Mouse (Mus musculus) limb, embryonic 13.5 days (tissue): ENCODE results near the gene Kcnj9. TPM values are rescaled to one million over a fixed set of nuclear protein-coding genes. Genes with fewer than 3 reads are reported as not detected.
A peak's percentile ranks its signal among the peaks of the same experiment; 100 is the strongest.

ENCODE experiments used
- ATAC-seq: fragments of 200-750 bp; cut with Nextera tagmentation; 2 replicates; pipeline ENCODE4 v1.8.0; 2017; ENCODE audit warnings: low read depth, moderate number of reproducible peaks, moderate TSS enrichment; ENCODE audit not compliant: low FRiP score
- H3K27ac ChIP-seq: fragments of 300-500 bp; sonication (generic); 2 replicates; pipeline ENCODE4 v1.5.1; 2015; ENCODE audit warnings: inconsistent platforms, mild to moderate bottlenecking, moderate library complexity
- H3K27me3 ChIP-seq: fragments of 300-500 bp; sonication (generic); 2 replicates; pipeline ENCODE4 v1.6.1; 2015; ENCODE audit warnings: mild to moderate bottlenecking, inconsistent platforms
- H3K36me3 ChIP-seq: fragments of 300-500 bp; sonication (generic); 2 replicates; pipeline ENCODE4 v1.6.1; 2015; ENCODE audit warnings: inconsistent platforms, mild to moderate bottlenecking, moderate library complexity
- H3K4me1 ChIP-seq: fragments of 300-500 bp; sonication (generic); 2 replicates; pipeline ENCODE4 v1.6.1; 2015; ENCODE audit warnings: inconsistent platforms
- H3K4me2 ChIP-seq: fragments of 300-500 bp; sonication (generic); replicated peaks from 2 replicates; pipeline ENCODE4 v1.6.1; 2015; ENCODE audit warnings: inconsistent platforms, mild to moderate bottlenecking, moderate library complexity
- H3K4me3 ChIP-seq: fragments of 300-500 bp; sonication (generic); 2 replicates; pipeline ENCODE4 v1.5.1; 2015; ENCODE audit warnings: moderate library complexity, mild to moderate bottlenecking, inconsistent platforms
- H3K9ac ChIP-seq: fragments of 300-500 bp; sonication (generic); 2 replicates; pipeline ENCODE4 v1.6.1; 2015; ENCODE audit warnings: mild to moderate bottlenecking, inconsistent platforms
- H3K9me3 ChIP-seq: fragments of 300-500 bp; sonication (generic); 2 replicates; pipeline ENCODE4 v1.6.1; 2016; ENCODE audit warnings: inconsistent platforms
- whole genome bisulfite sequencing: fragments of 180-500 bp; shearing (Covaris S2); methylation state at CpG from one replicate; pipeline ENCODE4 v1.1.7; 2015; 5-methylcytosine and 5-hydroxymethylcytosine counted together
- polyA plus RNA-seq: library from polyadenylated mRNA; unstranded; fragments of >200 nt; fragmentation: Nextera tagmentation; extraction: Ambion mirVana; gene quantifications from 2 replicates; pipeline ENCODE4 v1.2.1, GENCODE M21; 2015

The Kcnj9 gene
- polyA plus RNA-seq, 1 experiment from 2014 or later = 0.06 TPM

DNA sequence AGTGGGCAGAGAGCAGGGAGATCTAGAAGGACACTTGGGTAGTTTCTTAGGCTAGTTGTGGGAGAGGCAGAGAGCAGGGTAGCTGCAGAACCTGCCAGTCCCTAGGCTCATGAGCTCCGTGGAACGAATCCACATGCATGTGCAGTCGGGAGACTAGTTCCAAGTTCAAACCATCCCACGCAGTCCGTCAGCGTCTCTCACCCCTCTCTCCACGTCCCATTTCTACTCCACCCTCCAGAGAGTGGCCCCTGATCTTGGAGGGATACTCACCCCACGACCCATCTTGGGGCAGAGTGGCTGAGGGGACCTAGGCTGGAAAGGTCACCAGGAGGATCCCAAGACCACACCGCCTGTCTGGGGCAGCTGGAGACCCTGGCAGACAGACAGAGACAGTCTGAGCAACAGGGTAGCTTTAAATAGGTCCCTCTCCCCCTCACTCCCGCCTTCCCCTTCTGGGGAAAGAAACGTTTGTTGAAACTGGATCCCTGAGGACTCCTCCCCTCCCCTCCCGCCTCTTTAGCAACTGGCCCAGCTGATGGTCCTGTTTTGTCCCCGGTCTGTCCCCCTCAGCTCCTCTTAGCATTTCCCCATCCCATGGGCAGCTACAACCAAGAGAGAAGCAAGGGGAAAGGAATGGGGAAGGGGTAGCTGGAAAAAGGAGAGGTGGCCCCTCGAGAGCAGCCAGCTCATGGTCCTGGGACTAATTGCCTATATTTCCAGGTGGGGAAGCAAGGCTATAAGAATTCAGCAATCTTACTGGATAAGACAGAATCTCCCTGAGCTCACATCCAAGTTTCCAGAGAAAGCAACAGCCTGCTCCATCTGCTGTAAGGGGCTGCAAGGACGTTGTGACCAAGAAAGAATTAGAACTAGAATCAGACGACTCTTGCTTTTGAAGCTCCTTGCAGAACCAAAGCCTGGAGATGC is 31.2 kb downstream of the Kcnj9 start, which contains the start of gene Atp1a2:
Atp1a2 (minus strand) TSS at position 454 of the 927 bp plus-strand sequence.
- ATAC-seq = peak; percentile 37
- H3K27me3 ChIP-seq = no peaks in the 10 kb centered on the region
- peak within 1 kb of the TSS; percentile 56 for H3K4me2 ChIP-seq
- peak within 1 kb of the TSS; percentile 73 for H3K27ac ChIP-seq
- 7% methylated on average over 16 of the region's 16 CpGs for WGBS
- peak within 1 kb of the TSS; percentile 28 for H3K4me3 ChIP-seq
- H3K9ac ChIP-seq = peak within 1 kb of the TSS; percentile 55
- H3K9me3 ChIP-seq = no peaks in the 10 kb centered on the region
- peaks cover 79% of the 10 kb centered on the region for H3K4me1 ChIP-seq
- no peaks in the 10 kb centered on the region for H3K36me3 ChIP-seq

DNA sequence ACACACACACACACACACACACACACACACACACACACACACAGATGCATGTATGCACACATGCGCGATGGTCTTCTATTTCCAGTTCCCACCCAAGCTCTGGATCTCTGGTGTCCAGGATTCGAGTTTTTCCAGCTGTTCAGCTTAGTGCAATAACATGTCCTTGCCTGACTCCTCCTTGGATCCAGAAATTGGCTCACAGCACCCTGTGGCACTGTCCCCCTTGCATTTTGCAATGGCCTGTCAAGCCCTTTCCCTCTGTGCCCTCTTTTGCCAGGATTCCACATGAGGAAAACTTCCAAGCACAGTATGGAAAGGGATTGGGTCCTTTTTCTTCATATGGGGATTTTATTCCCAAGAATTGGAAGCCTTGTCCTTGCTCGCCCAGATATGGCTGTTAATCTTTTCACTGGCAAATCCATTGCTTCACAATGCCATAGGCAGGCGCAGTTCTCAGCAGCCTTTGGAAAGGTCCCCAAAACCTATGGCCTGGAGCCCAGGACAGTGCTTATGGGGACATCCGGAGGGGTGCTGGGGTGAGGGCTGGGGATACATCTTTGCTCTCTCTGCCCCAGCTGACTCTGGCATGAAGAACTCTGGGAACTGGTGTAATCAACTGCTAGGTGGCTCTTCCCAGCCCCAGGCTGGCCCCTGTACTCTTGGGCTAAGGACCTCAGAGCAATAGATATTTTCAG is 32.2 kb downstream of the Kcnj9 start:
- no peaks in the 10 kb centered on the region for H3K27me3 ChIP-seq
- H3K9me3 ChIP-seq = no peaks in the 10 kb centered on the region
- WGBS = 79% methylated on average over 6 of the region's 6 CpGs
- no peak for ATAC-seq
- peak overlapping the region; percentile 28 for H3K4me3 ChIP-seq
- peaks cover 70% of the 10 kb centered on the region for H3K4me1 ChIP-seq
- peak overlapping the region; percentile 56 for H3K4me2 ChIP-seq
- peak overlapping the region; percentile 55 for H3K9ac ChIP-seq
- H3K36me3 ChIP-seq = no peaks in the 10 kb centered on the region
- H3K27ac ChIP-seq = peak overlapping the region; percentile 73

DNA sequence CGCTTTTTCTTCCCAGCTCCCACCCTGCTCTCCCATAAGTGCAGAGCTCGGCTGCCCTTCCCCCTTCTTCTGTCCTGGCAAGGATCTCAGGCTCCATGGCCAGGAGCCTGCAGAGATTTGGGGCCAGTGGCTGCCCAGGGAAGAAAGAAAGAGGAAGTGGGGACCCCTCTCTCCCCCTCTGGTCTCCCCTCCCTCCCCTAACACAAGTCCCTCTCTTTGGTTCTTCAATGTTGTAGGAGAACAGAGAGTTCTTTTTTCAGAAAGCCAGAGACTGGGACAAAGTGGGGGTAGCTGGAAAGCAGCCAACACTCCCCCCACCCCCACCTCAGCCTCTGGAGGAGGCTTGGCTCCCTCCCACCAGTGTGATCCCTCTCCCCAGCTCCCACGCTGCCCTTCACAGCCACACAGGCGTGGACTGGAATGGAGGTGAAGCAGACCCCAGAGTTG is 33.3 kb downstream of the Kcnj9 start:
- Histone ChIP-seq H3K9ac (no peak overlapping the region), H3K27me3 (no peaks in the 10 kb centered on the region), H3K36me3 (no peaks in the 10 kb centered on the region), H3K9me3 (no peaks in the 10 kb centered on the region), H3K27ac (peak overlapping the region; percentile 79; the same call in 1 of the 2 replicates), H3K4me2 (peak overlapping the region; percentile 56), H3K4me1 (peaks cover 58% of the 10 kb centered on the region), H3K4me3 (no peak overlapping the region)
- peak; percentile 58; the same call in 1 of the 2 replicates for ATAC-seq
- WGBS = 36% methylated on average over 4 of the region's 4 CpGs

DNA sequence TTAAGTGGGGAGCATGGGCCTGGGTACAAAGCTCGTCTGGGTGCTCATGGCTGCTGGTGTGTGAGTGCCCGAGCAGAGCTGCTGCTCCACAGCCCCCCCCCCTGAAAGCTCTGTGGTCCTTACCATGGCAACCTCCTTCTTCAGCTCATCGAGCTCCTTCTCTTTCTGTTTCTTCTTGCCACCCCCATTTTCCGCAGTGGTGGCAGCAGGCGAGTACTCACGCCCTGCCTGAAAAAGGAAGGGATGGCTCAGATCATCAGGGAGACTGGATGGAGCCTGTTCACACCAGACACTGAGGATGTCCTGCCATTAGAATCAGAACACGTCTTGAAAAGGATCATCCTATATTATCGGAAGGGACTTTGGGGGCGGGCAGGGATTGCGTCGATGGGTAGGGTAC is 35.7 kb downstream of the Kcnj9 start:
- 90% methylated on average over 11 of the region's 11 CpGs for WGBS
- Histone ChIP-seq H3K4me2 (no peak overlapping the region), H3K4me3 (no peak overlapping the region), H3K27me3 (no peaks in the 10 kb centered on the region), H3K27ac (no peak overlapping the region), H3K4me1 (peaks cover 37% of the 10 kb centered on the region), H3K36me3 (peaks cover 4% of the 10 kb centered on the region; the same call in 1 of the 2 replicates), H3K9me3 (no peaks in the 10 kb centered on the region), H3K9ac (no peak overlapping the region)
- no peak for ATAC-seq

DNA sequence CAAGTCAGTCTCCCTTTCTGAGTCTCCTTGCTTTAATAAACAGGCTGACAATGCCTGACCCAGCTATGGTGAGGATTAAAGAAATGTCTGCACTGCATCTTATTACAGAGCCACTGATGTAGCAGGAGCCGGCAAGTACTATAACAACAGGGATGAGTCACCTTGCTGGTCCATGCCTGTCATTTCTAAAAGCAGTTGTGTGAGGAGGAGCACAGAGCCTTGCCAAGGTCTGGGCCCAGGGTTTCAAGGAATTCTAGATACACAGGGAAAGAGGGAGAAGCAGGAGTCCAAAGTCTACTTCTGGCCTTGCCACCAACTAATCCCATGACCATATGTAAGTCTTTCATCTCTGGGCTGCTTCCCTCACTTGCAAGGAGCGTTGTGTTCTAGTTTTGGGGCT is 36.2 kb downstream of the Kcnj9 start:
- ATAC-seq = no peak
- peaks cover 4% of the 10 kb centered on the region; the same call in 1 of the 2 replicates for H3K36me3 ChIP-seq
- H3K4me3 ChIP-seq = no peak overlapping the region
- H3K9ac ChIP-seq = no peak overlapping the region
- peaks cover 31% of the 10 kb centered on the region for H3K4me1 ChIP-seq
- no peaks in the 10 kb centered on the region for H3K9me3 ChIP-seq
- no peak overlapping the region for H3K27ac ChIP-seq
- H3K4me2 ChIP-seq = no peak overlapping the region
- WGBS = 86% methylated on average over 2 of the region's 2 CpGs
- H3K27me3 ChIP-seq = no peaks in the 10 kb centered on the region

DNA sequence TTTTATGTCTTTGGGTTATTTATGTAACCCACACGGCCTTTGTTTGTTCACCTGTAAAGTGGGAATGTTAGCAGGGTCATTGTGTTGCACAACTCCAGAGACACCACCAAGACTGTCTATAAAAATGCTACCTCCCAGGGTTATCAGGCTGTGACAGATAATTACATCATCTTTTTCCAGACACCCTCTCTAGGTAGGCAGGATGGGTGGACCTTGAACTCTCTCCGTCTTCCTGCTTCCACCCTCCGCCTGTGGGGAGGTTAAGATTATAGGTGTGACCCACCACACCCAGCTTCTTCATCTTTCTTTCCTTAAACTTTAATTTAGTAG is 39.5 kb downstream of the Kcnj9 start:
- no peaks in the 10 kb centered on the region for H3K27me3 ChIP-seq
- ATAC-seq = no peak
- H3K4me1 ChIP-seq = no peaks in the 10 kb centered on the region
- H3K36me3 ChIP-seq = peaks cover 4% of the 10 kb centered on the region; the same call in 1 of the 2 replicates
- H3K4me3 ChIP-seq = no peak overlapping the region
- WGBS = 84% methylated on average over 3 of the region's 3 CpGs
- no peak overlapping the region for H3K4me2 ChIP-seq
- no peak overlapping the region for H3K27ac ChIP-seq
- H3K9ac ChIP-seq = no peak overlapping the region
- H3K9me3 ChIP-seq = no peaks in the 10 kb centered on the region

DNA sequence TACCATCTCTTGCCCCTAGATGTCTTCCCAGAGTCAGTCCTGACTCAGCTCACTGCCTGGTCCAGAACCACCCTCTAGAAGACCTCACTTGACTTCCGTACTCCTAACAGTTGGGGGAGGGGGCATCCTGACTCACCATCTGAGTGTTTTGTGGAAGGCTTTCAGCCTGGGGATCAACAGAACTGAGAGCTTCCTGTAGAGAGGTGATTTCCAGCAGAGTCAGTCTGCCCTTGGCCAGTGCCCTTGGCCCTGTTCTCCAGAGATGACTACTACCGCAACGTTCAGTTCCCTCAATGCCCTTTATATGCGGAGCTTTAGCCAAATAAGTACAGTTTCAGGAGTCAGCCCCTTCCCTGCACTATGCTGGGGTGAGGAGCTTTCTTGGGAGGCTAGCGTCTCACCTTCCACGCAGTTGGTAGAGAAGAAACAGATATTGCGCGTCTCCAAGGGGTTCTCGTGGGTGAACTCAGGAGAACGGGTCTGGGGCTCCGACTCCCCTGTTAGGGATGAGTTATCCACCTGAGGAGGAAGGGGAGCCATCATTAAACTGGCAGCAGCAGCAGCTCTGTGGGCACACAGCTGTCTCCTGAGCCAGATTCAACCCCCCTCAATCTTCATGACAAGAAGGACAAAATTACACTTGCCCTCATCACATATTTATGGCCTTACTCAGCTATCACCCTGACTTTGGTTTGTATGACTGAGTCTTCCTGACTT is 40.1 kb downstream of the Kcnj9 start:
- H3K4me2 ChIP-seq = no peak overlapping the region
- no peak overlapping the region for H3K4me3 ChIP-seq
- no peaks in the 10 kb centered on the region for H3K9me3 ChIP-seq
- H3K27ac ChIP-seq = no peak overlapping the region
- H3K27me3 ChIP-seq = no peaks in the 10 kb centered on the region
- H3K9ac ChIP-seq = no peak overlapping the region
- no peaks in the 10 kb centered on the region for H3K4me1 ChIP-seq
- ATAC-seq = no peak
- WGBS = 90% methylated on average over 11 of the region's 11 CpGs
- H3K36me3 ChIP-seq = peaks cover 4% of the 10 kb centered on the region; the same call in 1 of the 2 replicates

DNA sequence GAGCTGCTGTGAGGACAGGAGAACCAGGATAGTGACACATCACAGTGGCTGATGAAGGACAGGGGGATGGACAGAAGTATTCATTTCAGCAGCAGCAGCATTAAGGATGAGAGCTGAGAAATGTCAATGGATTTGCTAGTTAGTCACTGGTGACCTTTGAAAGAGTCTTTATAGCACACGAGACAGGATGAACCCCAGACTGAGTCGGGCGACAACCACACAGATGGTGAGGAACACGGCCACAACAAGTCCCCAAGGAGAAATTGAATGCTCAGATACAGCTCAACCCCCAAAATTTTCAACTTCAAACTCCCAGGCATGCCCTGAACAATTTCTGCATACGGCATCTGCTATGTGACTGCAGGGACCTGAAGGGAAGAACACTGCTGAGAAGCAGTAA is 42.4 kb downstream of the Kcnj9 start:
- H3K4me3 ChIP-seq = no peak overlapping the region
- no peak overlapping the region for H3K4me2 ChIP-seq
- H3K27me3 ChIP-seq = no peaks in the 10 kb centered on the region
- no peak for ATAC-seq
- no peak overlapping the region for H3K27ac ChIP-seq
- no peak overlapping the region for H3K9ac ChIP-seq
- H3K4me1 ChIP-seq = no peaks in the 10 kb centered on the region
- H3K36me3 ChIP-seq = peaks cover 4% of the 10 kb centered on the region; the same call in 1 of the 2 replicates
- 73% methylated on average over 5 of the region's 5 CpGs for WGBS
- no peaks in the 10 kb centered on the region for H3K9me3 ChIP-seq

DNA sequence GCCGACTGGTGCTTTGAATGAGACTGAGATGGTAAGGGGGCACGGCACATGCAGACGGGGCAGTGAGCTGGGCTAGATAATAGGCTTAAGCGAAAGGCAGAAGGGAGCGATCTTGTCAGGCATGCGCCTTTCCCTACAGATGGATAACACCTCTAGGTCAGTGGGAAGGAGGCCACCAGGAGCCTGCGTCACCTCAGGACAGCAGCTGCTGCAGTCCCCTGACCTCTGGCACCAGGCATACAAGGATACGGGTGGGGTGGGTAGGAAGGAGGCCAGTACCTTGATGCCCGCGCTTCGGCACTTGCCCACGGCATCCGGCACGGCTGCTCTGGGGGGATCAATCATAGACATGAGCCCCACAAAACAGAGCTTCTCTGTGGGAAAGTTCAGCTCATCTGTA is 44.9 kb downstream of the Kcnj9 start:
- Histone ChIP-seq H3K4me3 (no peak overlapping the region), H3K9me3 (no peaks in the 10 kb centered on the region), H3K27me3 (no peaks in the 10 kb centered on the region), H3K27ac (no peak overlapping the region), H3K4me1 (no peaks in the 10 kb centered on the region), H3K36me3 (no peaks in the 10 kb centered on the region), H3K4me2 (no peak overlapping the region), H3K9ac (no peak overlapping the region)
- no peak for ATAC-seq
- 90% methylated on average over 14 of the region's 14 CpGs for WGBS

DNA sequence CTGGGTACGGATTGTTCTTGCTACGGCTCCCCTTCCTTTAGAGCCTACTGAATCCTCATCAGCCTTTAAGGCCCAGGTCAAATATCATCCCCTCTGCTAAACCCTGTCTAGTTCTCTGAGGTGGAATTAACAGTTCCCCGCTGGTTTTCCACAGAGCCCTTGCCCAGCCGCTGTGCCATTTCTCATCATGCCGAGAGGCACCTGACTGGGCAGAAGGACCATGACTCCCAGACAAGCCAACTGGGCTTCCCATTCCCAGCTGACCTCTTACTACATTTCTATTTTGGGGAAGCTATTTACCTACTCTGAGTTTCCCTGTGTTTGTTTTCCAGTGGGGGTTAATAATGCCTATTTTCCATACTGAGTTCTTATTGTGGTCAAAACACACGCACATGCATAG is 46.0 kb downstream of the Kcnj9 start:
- ATAC-seq = no peak
- Histone ChIP-seq H3K27me3 (no peaks in the 10 kb centered on the region), H3K27ac (no peak overlapping the region), H3K4me3 (no peak overlapping the region), H3K9ac (no peak overlapping the region), H3K4me2 (no peak overlapping the region), H3K4me1 (no peaks in the 10 kb centered on the region), H3K9me3 (no peaks in the 10 kb centered on the region), H3K36me3 (no peaks in the 10 kb centered on the region)
- 84% methylated on average over 6 of the region's 6 CpGs for WGBS

DNA sequence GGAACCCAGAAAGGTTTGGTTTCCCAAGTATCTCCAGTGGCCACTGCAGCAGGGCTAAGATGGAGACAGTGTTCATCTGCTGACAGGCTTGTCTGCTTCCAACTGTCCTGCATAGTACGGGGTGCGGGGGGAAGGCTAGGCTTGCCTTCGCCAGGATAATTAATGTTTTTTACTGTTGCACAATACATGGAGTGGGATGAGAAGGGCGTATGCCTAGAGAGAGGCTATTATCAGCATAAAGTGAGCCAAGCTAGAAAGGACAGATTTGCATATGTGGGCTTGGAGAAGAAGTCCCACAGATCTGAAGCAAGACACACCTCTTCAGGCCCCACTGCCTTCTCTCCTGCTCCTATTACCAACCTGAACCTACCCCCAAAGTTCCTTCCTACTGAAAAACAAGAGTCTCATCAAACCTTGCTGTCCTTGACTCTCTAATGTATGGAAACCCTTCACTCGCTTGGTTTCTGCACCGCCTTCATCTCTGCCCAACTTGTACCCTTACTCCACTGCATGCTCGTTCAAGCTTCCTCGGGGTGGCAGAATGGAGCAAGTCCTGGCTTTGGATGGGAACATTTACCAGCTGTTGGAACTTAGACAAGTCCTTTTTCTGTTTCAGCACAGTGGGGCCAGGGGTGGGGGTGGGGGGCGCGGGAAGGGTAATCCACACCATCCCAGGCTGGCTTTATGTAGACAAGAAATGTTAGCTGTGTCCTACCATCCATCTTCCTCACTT is 47.4 kb downstream of the Kcnj9 start:
- no peaks in the 10 kb centered on the region for H3K36me3 ChIP-seq
- WGBS = 83% methylated on average over 10 of the region's 10 CpGs
- no peak overlapping the region for H3K4me3 ChIP-seq
- no peak overlapping the region for H3K9ac ChIP-seq
- no peak overlapping the region for H3K4me2 ChIP-seq
- ATAC-seq = no peak
- no peak overlapping the region for H3K27ac ChIP-seq
- H3K27me3 ChIP-seq = no peaks in the 10 kb centered on the region
- H3K4me1 ChIP-seq = no peaks in the 10 kb centered on the region
- no peaks in the 10 kb centered on the region for H3K9me3 ChIP-seq
